Mouse (Mus musculus): Measurements from ENCODE around the gene Plb1.

Gene Plb1

DNA sequence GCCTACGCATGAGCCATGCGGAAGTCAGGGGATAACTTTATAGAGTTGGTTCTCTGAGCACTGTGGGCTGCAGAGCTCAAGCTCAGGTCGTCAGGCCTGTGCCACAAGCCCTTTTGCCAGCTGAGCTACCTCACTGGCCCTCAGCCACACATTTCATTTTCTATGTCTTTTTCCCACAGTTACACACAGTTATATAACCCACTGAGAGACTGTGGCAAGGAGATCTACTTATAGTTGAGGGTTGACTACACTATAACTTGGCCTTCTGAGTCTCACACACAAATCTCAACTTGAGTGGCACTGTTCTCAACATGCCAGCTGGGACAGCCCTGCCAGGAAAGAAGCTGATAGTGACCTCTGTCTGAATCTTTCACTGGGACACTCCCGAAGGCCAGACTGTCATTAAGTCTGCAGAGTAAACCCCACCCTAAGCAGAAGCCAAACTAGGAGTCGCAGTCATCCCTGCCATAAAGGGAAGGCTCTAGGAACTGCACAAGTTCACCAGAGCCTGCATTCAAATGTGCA is 182.0 kb downstream of the Plb1 start:
- TF ChIP-seq GATA4 (IDR thresholded peaks at IDR 0.05; ENCODE audit: insufficient replicate concordance, low read length) = no peak

DNA sequence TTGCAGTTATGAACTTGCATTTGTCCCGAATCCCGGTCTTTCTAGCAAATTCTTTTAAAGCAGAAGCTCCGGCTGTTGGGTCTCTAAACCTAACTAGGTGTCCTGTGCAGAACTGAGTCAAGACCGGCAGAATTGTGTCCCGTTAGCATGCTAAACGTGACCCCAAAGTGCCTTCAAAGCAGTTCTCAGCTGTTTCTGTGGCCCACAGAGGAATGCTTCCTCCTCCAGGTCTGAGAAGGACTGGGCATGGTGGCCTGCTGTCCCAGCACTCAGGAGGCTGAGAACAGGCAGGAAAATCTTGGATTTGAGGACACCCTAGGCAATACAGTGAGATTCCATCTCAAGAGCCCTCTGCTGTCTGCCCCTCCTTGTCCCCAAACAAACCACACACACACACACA is 183.0 kb downstream of the Plb1 start:
- TF ChIP-seq GATA4 (IDR thresholded peaks at IDR 0.05; ENCODE audit: insufficient replicate concordance, low read length) = no peak

Measured in liver, adult (tissue).